Mouse (Mus musculus) heart, adult 2 months (tissue): ENCODE results near the gene Nlrp9b. TPM values are rescaled to one million over a fixed set of nuclear protein-coding genes. Genes with fewer than 3 reads are reported as not detected.
"Not testable (repeated sequence)": the region's sequence is repeated elsewhere in the genome, so short reads cannot be mapped to it uniquely, and the experiment has no call there.

ENCODE experiments used
- DNase-seq, 2 experiments: peaks; one replicate each; pipeline ENCODE4 v3.0.0; 2021
- H3K27ac ChIP-seq: fragments of 200-600 bp; 2 replicates; pipeline ENCODE4 v1.8.1; 2022
- H3K27me3 ChIP-seq: fragments of 200-500 bp; 2 replicates; pipeline ENCODE4 v1.6.1; 2012; ENCODE audit warnings: mild to moderate bottlenecking, low read length, inconsistent platforms, mixed read lengths; ENCODE audit not compliant: control insufficient read depth, insufficient read depth
- H3K36me3 ChIP-seq: fragments of 200-500 bp; 2 replicates; pipeline ENCODE4 v1.6.1; 2012; ENCODE audit warnings: low read length, inconsistent platforms; ENCODE audit not compliant: control insufficient read depth, insufficient read depth
- H3K4me1 ChIP-seq: fragments of 200-500 bp; 2 replicates; pipeline ENCODE4 v1.6.1; 2011; ENCODE audit warnings: low read length; ENCODE audit not compliant: control insufficient read depth, insufficient read depth
- H3K4me3 ChIP-seq: fragments of 200-600 bp; 2 replicates; pipeline ENCODE4 v1.8.1; 2022
- H3K79me2 ChIP-seq: fragments of 200-500 bp; replicated peaks from 2 replicates; pipeline ENCODE4 v1.6.1; 2012; ENCODE audit warnings: mild to moderate bottlenecking, inconsistent platforms, low read length, moderate library complexity, mixed read lengths; ENCODE audit not compliant: control insufficient read depth, insufficient read depth
- H3K9ac ChIP-seq: fragments of 200-500 bp; 2 replicates; pipeline ENCODE4 v1.6.1; 2012; ENCODE audit warnings: low read depth, mild to moderate bottlenecking, control low read depth, inconsistent platforms, low read length, mixed read lengths
- CTCF ChIP-seq: fragments of 200-600 bp; IDR thresholded peaks from 2 replicates; pipeline ENCODE4 v1.8.1; 2022; ENCODE audit warnings: antibody characterized with exemption, mild to moderate bottlenecking, moderate library complexity
- EP300 ChIP-seq: fragments of 200-500 bp; IDR thresholded peaks from 2 replicates; pipeline ENCODE4 v1.6.1; 2011; ENCODE audit warnings: low read depth, low read length, control low read depth; ENCODE audit not compliant: insufficient read depth
- POLR2A ChIP-seq: fragments of 200-500 bp; IDR thresholded peaks from 2 replicates; pipeline ENCODE4 v1.6.1; 2011; ENCODE audit warnings: mild to moderate bottlenecking, low read depth, low read length, control low read depth; ENCODE audit not compliant: insufficient read depth
- WGBS: fragments of 180-500 bp; shearing (Covaris S2); methylation state at CpG from one replicate; pipeline ENCODE4 v1.1.7; 2018; 5-methylcytosine and 5-hydroxymethylcytosine counted together
- intact Hi-C: fragments of 180-260 bp; cut with DNase I; formaldehyde crosslinking; loops from one replicate; pipeline ENCODE4 v1.15.1; 2025
- polyA plus RNA-seq: library from polyadenylated mRNA; depleted of rRNA; stranded (reverse); fragments of >200 nt; gene quantifications from 2 replicates; pipeline ENCODE4 v1.2.3, GENCODE M21; 2012
- total RNA-seq, 2 experiments: library from RNA; stranded (reverse); gene quantifications; 2 replicates each; pipeline ENCODE4 v1.2.3; 2021

The Nlrp9b gene
- total and polyA plus RNA-seq, 3 experiments, result not detected

DNA sequence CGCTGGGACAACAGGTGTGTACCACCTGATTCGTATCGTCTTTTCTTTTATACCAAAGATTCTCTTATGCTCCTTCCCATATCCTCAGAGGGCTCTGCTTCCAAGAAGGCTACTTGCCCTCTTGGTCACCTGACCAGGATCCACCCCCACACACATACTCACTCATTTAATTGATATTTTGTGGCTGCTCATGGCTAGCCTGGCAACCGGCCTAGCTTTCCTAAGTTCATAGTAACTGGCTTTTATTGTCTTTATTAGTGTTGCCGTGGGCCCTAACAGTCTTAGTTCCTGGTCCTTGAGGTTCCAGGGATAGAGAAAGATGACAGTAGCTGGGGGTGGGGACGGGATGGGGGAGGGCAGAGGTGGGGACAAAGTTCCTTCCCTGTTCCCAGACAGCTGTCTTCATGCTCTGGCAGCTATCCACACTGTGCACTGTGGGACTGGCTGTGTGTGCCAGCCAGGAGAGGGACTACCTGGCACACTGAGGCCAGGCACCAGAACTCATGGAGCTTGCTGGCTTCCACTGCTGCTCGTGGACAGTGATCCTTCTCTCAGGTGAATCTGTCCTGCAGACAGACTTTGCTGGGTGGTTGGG, 26.2 kb upstream of the Nlrp9b start, which contains the start of gene Ceacam20:
Gene Ceacam20, plus strand, starts transcription at position 428 of the 595 bp plus-strand sequence.
- Histone ChIP-seq H3K9ac (no peak within 1 kb of the TSS), H3K27ac (no peak within 1 kb of the TSS), H3K79me2 (no peaks in the 10 kb centered on the region), H3K36me3 (no peaks in the 10 kb centered on the region), H3K27me3 (no peaks in the 10 kb centered on the region), H3K4me3 (no peak within 1 kb of the TSS), H3K4me1 (no peaks in the 10 kb centered on the region)
- intact Hi-C loops, result no loop called here
- peak in 1 of 2 experiments; percentile 4 for DNase-seq
- TF ChIP-seq EP300 (no peak), CTCF (no peak), POLR2A (no peak)
- WGBS, result 65% methylated on average over 7 of the region's 7 CpGs

DNA sequence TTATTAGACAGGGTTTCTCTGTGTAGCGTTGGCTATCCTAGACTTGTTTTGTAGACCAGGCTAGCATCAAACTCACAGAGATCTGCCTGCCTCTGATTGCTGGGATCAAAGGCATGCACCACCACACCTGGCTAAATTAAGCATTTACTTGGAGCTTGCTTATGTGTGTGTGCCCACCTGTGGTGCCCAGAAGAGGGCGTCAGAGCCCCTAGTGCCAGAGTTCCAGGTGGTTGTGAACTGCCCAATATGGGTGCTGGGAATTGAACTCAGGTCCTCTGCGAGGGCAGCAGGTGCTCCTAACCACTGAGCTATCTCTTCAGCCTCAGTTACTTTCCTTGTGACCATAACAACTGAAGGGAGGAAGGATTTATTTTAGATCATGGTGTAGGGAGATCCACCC, 22.2 kb upstream of the Nlrp9b start:
- no peaks in the 10 kb centered on the region for H3K27me3 ChIP-seq
- no peaks in the 10 kb centered on the region for H3K36me3 ChIP-seq
- no peak for TF ChIP-seq CTCF
- no peak for TF ChIP-seq EP300
- H3K9ac ChIP-seq, result no peak overlapping the region
- H3K4me1 ChIP-seq, result no peaks in the 10 kb centered on the region
- WGBS, result 66% methylated on average over 3 of the region's 3 CpGs
- no peak overlapping the region for H3K4me3 ChIP-seq
- H3K79me2 ChIP-seq, result no peaks in the 10 kb centered on the region
- H3K27ac ChIP-seq, result no peak overlapping the region
- intact Hi-C loops, result no loop called here
- peak in 1 of 2 experiments; percentile 3 for DNase-seq

DNA sequence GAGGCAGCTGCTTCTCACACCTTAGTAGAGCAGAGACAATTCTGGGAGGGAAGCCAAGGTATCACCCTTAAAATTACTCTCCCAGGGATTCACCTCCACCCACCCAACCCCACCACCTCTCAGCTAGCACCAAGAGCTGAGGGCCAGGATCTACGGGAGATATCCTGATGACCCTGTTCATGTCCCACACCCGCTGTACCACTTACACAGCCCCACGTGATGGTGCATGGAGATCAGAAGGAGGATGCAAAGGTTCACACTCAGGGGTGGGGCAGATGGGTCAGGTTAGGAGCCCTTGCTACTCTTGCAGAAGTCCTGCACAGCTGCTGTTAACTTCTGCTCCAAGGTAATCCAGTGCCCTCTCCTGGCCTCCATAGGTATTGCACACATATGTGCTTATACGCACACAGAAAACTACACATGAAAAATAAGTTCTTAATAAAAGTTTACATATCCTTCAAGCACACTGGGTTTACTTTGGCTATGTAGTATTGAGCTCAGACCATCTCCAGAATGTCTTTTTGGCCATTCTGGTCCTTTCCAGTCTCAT, 21.6 kb upstream of the Nlrp9b start:
- Histone ChIP-seq H3K9ac (no peak overlapping the region), H3K27me3 (no peaks in the 10 kb centered on the region), H3K4me3 (no peak overlapping the region), H3K27ac (no peak overlapping the region), H3K79me2 (no peaks in the 10 kb centered on the region), H3K4me1 (no peaks in the 10 kb centered on the region), H3K36me3 (no peaks in the 10 kb centered on the region)
- 96% methylated on average over 4 of the region's 4 CpGs for WGBS
- TF ChIP-seq CTCF (no peak), POLR2A (no peak)
- DNase-seq, result peak in 1 of 2 experiments; percentile 7
- intact Hi-C loops, result no loop called here

DNA sequence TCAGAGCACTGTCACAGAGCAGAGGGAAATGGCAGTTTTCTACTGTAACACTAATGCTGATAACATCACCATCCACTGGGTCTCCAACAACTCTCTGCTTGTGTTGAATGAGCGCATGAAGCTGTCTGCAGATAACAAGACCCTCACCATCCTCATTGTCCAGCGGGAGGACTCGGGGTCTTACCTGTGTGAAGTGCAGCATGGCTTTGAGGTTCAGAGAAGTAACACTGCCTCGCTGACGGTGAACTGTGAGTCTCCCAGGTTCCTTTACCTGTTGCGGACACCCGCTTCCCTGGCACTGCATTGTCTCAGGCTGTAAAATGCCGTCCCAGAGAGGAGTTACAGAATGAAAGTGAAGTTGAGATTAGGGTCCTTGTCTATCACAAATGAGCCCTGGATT, 21.1 kb upstream of the Nlrp9b start:
- no peak overlapping the region for H3K9ac ChIP-seq
- H3K36me3 ChIP-seq, result no peaks in the 10 kb centered on the region
- H3K4me3 ChIP-seq, result no peak overlapping the region
- H3K27me3 ChIP-seq, result no peaks in the 10 kb centered on the region
- TF ChIP-seq EP300 (no peak), POLR2A (no peak), CTCF (no peak)
- H3K4me1 ChIP-seq, result no peaks in the 10 kb centered on the region
- H3K79me2 ChIP-seq, result no peaks in the 10 kb centered on the region
- intact Hi-C loops, result no loop called here
- DNase-seq, result peak in 1 of 2 experiments; percentile 1
- 89% methylated on average over 8 of the region's 8 CpGs for WGBS
- H3K27ac ChIP-seq, result no peak overlapping the region

DNA sequence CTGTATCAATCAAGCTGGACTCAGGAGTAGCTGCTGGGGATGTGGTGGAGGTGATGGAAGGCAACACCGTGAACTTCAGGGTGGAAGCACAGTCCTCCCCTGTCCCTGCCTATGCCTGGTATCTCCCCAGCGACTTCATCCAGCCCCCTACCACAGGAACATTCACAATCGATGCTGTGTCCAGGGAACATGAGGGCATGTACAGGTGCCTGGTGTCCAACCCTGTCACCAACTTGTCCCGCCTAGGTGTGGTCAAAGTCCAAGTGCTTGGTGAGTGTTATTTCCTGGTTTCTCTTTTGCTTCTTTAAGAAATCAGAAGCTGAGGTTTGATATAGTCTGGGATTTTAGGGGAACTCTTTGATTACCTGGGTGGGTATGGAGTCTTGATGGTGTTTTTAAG, 19.7 kb upstream of the Nlrp9b start:
- no peak overlapping the region for H3K27ac ChIP-seq
- H3K9ac ChIP-seq, result no peak overlapping the region
- no peaks in the 10 kb centered on the region for H3K27me3 ChIP-seq
- 82% methylated on average over 4 of the region's 4 CpGs for WGBS
- TF ChIP-seq EP300 (no peak), CTCF (no peak), POLR2A (no peak)
- no peak overlapping the region for H3K4me3 ChIP-seq
- no peaks in the 10 kb centered on the region for H3K79me2 ChIP-seq
- H3K36me3 ChIP-seq, result no peaks in the 10 kb centered on the region
- intact Hi-C loops, result no loop called here
- no peak for DNase-seq
- no peaks in the 10 kb centered on the region for H3K4me1 ChIP-seq

DNA sequence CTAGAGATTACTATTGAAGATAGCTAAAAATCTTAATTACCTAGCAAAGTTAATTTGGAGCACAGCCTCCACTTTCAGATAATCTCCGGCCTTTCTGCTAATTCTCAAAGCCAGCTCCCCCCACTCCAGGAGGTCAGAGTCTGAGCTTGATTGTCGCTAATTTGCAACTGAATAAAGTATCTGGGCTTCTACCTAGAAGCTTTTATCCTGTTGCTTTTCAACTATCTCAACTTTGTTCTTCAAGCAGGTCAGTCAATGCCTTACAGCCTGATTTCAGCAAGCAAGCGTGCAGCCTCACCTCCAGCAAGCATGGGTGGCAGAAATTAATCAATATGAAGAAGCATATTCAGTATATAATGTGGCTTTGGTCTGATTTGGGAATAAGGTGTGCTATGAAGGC, 5.5 kb downstream of the Nlrp9b start:
- H3K9ac ChIP-seq, H3K79me2 ChIP-seq, H3K4me3 ChIP-seq, H3K27me3 ChIP-seq, H3K27ac ChIP-seq, DNase-seq, intact Hi-C loops, H3K4me1 ChIP-seq, H3K36me3 ChIP-seq: not testable (repeated sequence)
- 56% methylated on average over 3 of the region's 3 CpGs for WGBS
